Mouse (Mus musculus): Measurements from ENCODE around the gene Ppfibp2.

GRCm38 (mm10) chr7:107752031-107752520 lies 157.1 kb downstream of the Ppfibp2 start:
- no peak for TF ChIP-seq GATA1 (IDR thresholded peaks at IDR 0.05; ENCODE audit: borderline replicate concordance, low read length)
- TF ChIP-seq FLI1 (IDR thresholded peaks at IDR 0.05; ENCODE audit: low read length), result no peak
